Mouse (Mus musculus): ENCODE measurements around the gene Pld5. TPM values are rescaled to one million over a fixed set of nuclear protein-coding genes. Genes with fewer than 3 reads are reported as not detected.

Gene Pld5
- polyA plus RNA-seq, 1 experiment from 2014 or later: 1.6 TPM

DNA sequence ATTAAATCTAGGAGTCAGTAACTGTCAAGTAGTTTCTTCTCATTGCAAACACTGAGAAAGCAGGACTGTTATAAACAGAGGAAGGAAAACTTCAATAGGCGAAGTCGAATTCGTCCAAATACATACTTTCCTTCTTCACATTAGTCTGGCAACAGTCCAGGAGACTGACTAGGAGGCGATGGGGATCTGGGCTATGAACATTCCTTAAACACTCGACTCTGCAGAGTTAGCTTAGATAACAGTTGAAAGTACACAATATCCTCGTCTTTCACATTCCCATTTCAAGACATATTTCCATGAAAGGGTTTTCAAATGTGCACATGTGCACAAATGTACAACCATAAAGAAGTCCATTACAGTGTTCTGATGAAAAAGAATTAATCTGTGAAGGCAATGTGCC, 129.8 kb downstream of the Pld5 start:
- no peaks in the 10 kb centered on the region for H3K9me3 ChIP-seq
- no peak overlapping the region for H3K9ac ChIP-seq
- no peak overlapping the region for H3K4me3 ChIP-seq
- H3K4me1 ChIP-seq: no peaks in the 10 kb centered on the region
- no peaks in the 10 kb centered on the region for H3K36me3 ChIP-seq
- H3K27me3 ChIP-seq: no peaks in the 10 kb centered on the region
- ATAC-seq (ENCODE audit: insufficient number of reproducible peaks, insufficient read depth, low FRiP score, low TSS enrichment): no peak
- H3K27ac ChIP-seq: no peak overlapping the region
- 73% methylated on average over 6 of the region's 6 CpGs for WGBS
- no peak overlapping the region for H3K4me2 ChIP-seq (replicated peaks)

DNA sequence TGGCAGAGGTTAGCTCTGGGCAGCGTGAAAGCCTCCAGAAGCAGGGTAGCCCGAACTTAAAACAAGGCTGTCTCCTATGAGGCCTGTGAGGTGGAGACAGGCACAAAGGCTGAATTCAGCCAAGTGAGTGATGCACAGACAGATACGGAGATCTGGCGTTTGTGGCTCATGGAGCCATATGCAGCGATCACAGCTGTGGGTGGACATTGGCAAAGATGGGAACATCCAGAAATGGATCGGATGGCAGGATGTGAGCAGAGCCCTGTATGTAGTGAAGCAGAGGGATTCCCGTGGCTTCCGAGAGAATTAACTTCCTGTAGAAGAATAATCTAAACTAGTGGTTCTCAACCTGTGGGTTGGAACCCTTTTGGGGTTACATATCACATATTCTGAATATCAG, 140.7 kb downstream of the Pld5 start:
- Histone ChIP-seq H3K27ac (no peak overlapping the region), H3K9ac (no peak overlapping the region), H3K27me3 (no peaks in the 10 kb centered on the region), H3K36me3 (no peaks in the 10 kb centered on the region), H3K4me1 (no peaks in the 10 kb centered on the region), H3K9me3 (no peaks in the 10 kb centered on the region), H3K4me3 (no peak overlapping the region), H3K4me2 (replicated peaks) (no peak overlapping the region)
- 84% methylated on average over 8 of the region's 8 CpGs for WGBS
- no peak for ATAC-seq (ENCODE audit: insufficient number of reproducible peaks, insufficient read depth, low FRiP score, low TSS enrichment)

DNA sequence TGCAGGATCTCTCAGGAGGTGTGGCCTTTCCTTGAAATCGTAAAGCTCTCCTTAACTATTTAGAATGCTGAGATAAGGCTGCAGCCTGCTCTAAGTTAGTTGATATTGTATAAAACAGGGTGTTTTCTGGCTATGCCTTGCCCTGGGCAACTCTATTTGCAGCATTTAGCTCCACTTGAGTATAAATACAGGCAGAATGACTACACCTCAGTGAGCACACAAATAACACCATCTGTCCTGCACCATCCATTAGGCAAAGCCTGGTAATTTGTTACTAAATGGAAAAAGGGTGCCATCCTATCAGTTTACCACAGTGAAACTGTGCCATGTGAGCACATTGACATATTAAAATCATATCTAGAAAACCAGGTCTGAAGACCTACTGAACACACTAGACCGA, 149.3 kb downstream of the Pld5 start:
- H3K36me3 ChIP-seq: no peaks in the 10 kb centered on the region
- H3K4me2 ChIP-seq (replicated peaks): no peak overlapping the region
- H3K9me3 ChIP-seq: no peaks in the 10 kb centered on the region
- no peak for ATAC-seq (ENCODE audit: insufficient number of reproducible peaks, insufficient read depth, low FRiP score, low TSS enrichment)
- no peak overlapping the region for H3K27ac ChIP-seq
- 61% methylated on average over 2 of the region's 2 CpGs for WGBS
- H3K27me3 ChIP-seq: no peaks in the 10 kb centered on the region
- H3K9ac ChIP-seq: no peak overlapping the region
- no peaks in the 10 kb centered on the region for H3K4me1 ChIP-seq
- H3K4me3 ChIP-seq: no peak overlapping the region

DNA sequence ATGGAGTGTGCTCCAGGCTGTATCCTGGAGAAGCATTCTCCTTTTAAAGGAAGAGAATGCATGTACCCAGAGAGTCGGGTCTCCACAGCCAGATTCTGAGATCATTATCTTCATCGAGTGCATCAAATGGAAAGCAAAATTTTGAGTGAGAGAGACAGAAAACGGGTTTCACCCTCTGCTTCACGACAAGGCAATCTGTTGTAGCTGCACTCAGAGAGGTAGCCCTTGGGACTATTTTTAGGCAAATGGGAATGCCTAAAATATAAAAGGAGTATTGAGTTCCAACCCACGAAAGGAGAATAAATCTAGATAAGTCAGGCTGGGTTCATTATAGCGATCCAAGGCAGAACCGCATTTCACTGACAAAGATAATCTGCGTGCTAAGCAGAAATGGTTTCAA, 150.7 kb downstream of the Pld5 start:
- H3K36me3 ChIP-seq: no peaks in the 10 kb centered on the region
- H3K27me3 ChIP-seq: no peaks in the 10 kb centered on the region
- ATAC-seq (ENCODE audit: insufficient number of reproducible peaks, insufficient read depth, low FRiP score, low TSS enrichment): no peak
- no peak overlapping the region for H3K9ac ChIP-seq
- H3K27ac ChIP-seq: no peak overlapping the region
- H3K4me2 ChIP-seq (replicated peaks): no peak overlapping the region
- no peak overlapping the region for H3K4me3 ChIP-seq
- 73% methylated on average over 8 of the region's 8 CpGs for WGBS
- no peaks in the 10 kb centered on the region for H3K9me3 ChIP-seq
- H3K4me1 ChIP-seq: no peaks in the 10 kb centered on the region

DNA sequence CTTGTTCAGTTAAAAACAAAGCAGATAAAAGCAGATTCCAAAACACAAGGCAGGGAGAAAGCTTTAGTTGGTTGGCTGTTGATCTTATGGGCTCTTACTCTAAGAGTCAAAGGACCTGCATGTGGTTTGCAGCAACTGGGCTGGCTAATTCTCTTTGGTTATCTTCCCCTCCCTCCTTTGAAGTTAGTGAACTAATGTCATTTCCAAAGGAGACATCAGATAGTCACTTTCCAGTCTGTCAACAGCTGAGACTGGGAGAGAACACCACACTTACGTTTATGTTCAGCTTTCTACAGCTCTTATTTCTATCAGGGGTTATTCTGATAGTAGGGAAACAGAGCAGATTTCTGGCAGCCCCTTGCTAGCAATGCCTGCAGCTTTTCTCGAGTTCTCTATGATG, 151.3 kb downstream of the Pld5 start:
- no peaks in the 10 kb centered on the region for H3K9me3 ChIP-seq
- no peaks in the 10 kb centered on the region for H3K36me3 ChIP-seq
- no peak overlapping the region for H3K4me2 ChIP-seq (replicated peaks)
- H3K4me3 ChIP-seq: no peak overlapping the region
- no peak overlapping the region for H3K27ac ChIP-seq
- WGBS: 63% methylated on average over 2 of the region's 2 CpGs
- no peaks in the 10 kb centered on the region for H3K4me1 ChIP-seq
- no peaks in the 10 kb centered on the region for H3K27me3 ChIP-seq
- ATAC-seq (ENCODE audit: insufficient number of reproducible peaks, insufficient read depth, low FRiP score, low TSS enrichment): no peak
- no peak overlapping the region for H3K9ac ChIP-seq

DNA sequence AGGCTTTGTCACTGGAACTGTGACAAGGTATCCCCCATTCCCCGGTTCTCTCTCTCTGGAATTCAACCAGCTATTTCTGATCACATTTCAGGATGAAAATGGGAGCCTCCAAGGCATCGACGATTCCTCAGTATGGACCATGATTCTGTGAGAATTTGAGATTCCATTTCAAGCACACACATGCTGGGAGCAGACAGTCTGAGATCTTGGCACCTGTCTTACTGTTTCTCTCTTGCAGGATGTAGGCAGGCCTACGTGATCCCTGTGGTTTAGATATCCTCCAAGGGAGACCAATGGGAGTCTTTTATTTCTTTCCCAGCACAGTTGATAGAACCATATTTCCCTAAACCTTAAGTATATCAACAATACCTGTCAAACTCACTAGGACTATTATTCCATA, 159.5 kb downstream of the Pld5 start:
- Histone ChIP-seq H3K9me3 (no peaks in the 10 kb centered on the region), H3K4me1 (no peaks in the 10 kb centered on the region), H3K27ac (no peak overlapping the region), H3K4me2 (replicated peaks) (no peak overlapping the region), H3K9ac (no peak overlapping the region), H3K4me3 (no peak overlapping the region), H3K27me3 (no peaks in the 10 kb centered on the region), H3K36me3 (no peaks in the 10 kb centered on the region)
- 92% methylated on average over 4 of the region's 4 CpGs for WGBS
- ATAC-seq (ENCODE audit: insufficient number of reproducible peaks, insufficient read depth, low FRiP score, low TSS enrichment): no peak

DNA sequence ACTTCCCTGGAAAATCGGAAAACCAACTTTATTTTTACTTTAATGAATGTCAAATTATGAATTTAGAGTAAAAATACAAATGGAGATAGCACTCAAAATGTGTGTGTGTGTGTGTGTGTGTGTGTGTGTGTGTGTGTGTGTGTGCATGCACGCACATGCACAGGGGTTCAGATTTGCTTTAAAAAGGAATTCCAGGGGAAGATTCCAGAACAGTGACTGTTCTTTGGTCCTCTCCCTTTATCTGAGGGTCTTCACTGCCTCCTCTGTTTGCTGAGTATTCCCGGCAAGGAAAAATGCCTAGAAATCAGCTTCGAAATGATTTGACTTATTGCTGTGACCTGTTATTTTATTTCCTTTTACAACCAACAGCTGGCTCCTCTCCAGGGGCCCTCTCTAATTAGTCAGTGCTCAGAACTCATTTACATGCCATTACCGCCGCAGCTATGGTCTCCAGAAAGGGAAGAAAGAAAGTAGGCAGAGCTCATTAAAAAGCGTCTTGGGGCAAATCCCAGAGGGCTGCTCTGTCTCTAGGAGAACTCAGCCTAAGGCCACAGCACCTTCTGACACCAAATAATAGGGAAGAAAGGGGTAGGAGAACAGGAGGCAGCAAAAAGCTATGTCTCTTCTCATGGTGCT, 176.3 kb downstream of the Pld5 start:
- no peak overlapping the region for H3K27ac ChIP-seq
- 28% methylated on average over 7 of the region's 7 CpGs for WGBS
- ATAC-seq (ENCODE audit: insufficient number of reproducible peaks, insufficient read depth, low FRiP score, low TSS enrichment): no peak
- no peak overlapping the region for H3K4me2 ChIP-seq (replicated peaks)
- no peaks in the 10 kb centered on the region for H3K4me1 ChIP-seq
- no peaks in the 10 kb centered on the region for H3K36me3 ChIP-seq
- H3K9ac ChIP-seq: no peak overlapping the region
- no peaks in the 10 kb centered on the region for H3K27me3 ChIP-seq
- no peaks in the 10 kb centered on the region for H3K9me3 ChIP-seq
- H3K4me3 ChIP-seq: no peak overlapping the region

DNA sequence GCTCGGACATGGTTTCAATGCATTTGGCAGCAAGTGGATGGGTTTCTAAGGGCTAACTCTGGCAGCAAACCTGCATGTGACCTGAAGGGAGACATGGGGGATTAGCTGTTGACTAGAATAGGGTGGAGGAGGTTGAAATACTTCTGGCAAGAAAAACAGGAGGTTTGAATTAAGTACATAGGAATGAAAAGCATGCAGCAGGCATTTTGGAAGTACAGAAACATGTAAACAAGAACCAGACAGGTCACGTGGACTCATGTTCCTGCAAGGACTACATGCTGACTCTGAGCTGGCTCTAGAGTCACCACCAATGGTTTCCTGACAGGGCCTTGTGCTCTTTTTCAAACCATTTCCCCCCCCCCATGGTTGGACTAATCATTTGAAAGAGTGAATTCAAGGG, 183.0 kb downstream of the Pld5 start:
- H3K27ac ChIP-seq: 0 out of 2 replicates have a peak overlapping the region, but pooled peaks have one; percentile 50
- WGBS: 43% methylated on average over 2 of the region's 2 CpGs

DNA sequence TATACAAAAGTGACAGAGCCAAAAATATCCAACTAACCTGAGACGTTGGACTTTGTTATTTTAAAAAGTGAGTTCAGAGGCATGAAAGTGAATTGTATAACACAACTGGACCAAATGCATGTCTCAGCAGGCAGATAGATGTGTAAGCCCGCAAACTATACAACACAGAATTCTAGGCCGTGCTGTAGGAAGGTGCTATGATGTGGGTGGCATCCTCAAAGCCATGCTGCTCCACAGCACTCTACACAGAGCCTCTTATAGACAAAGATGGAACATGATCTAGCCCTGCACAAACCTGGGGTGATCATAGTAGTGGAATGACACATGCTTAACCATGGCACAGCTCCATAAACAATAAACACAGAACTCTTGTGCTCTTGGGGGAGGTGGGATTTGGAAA, 185.7 kb downstream of the Pld5 start:
- WGBS: 82% methylated on average over 3 of the region's 3 CpGs
- Histone ChIP-seq H3K27ac (no peak overlapping the region), H3K4me1 (peaks cover 8% of the 10 kb centered on the region; the same call in 1 of the 2 replicates), H3K9ac (no peak overlapping the region), H3K4me3 (no peak overlapping the region), H3K9me3 (no peaks in the 10 kb centered on the region), H3K27me3 (no peaks in the 10 kb centered on the region), H3K36me3 (no peaks in the 10 kb centered on the region), H3K4me2 (replicated peaks) (no peak overlapping the region)
- ATAC-seq (ENCODE audit: insufficient number of reproducible peaks, insufficient read depth, low FRiP score, low TSS enrichment): no peak

More for the DNA sequence above, 183.0 kb downstream of the Pld5 start:
- Histone ChIP-seq H3K4me2 (replicated peaks) (no peak overlapping the region), H3K9me3 (no peaks in the 10 kb centered on the region), H3K4me3 (no peak overlapping the region), H3K36me3 (no peaks in the 10 kb centered on the region), H3K4me1 (peaks cover 8% of the 10 kb centered on the region; the same call in 1 of the 2 replicates), H3K27me3 (no peaks in the 10 kb centered on the region), H3K9ac (no peak overlapping the region)
- peak; percentile 65; the same call in 1 of the 2 replicates for ATAC-seq (ENCODE audit: insufficient number of reproducible peaks, insufficient read depth, low FRiP score, low TSS enrichment)

DNA sequence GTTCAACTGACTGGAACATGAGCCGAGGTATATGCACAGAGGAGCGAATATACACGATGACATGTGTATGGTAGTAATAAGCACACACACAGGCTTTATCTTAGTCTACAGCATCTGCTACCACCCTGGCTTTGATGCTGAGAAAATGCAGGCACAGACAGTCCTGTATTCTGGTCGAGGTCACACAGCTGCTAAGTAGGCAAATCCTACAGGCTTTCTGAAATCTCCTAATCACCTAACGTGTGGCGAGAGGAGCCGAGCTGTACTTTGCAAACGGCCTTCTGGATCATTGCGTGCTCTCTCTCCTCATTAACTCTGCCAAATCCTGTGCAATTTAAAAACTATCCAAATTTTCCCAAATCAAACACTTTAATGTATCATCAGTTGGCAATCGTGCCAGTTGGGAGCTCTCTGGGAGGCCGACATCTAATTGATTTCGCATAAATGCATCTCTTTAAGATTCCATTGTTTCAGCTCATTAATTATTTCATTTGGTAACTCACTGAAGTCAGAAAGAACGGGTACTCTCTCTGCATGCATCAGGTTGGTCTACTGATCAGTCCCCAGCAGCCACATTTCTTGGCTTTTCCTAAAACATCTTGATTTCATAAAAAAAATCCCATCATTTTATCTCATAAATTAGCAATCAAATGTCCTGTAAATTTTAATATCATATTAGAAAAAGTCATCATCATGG, 189.0 kb downstream of the Pld5 start:
- no peak overlapping the region for H3K4me2 ChIP-seq (replicated peaks)
- no peak overlapping the region for H3K27ac ChIP-seq
- H3K9ac ChIP-seq: no peak overlapping the region
- ATAC-seq (ENCODE audit: insufficient number of reproducible peaks, insufficient read depth, low FRiP score, low TSS enrichment): no peak
- H3K9me3 ChIP-seq: no peaks in the 10 kb centered on the region
- H3K27me3 ChIP-seq: no peaks in the 10 kb centered on the region
- no peak overlapping the region for H3K4me3 ChIP-seq
- 82% methylated on average over 13 of the region's 13 CpGs for WGBS
- H3K4me1 ChIP-seq: peaks cover 6% of the 10 kb centered on the region; the same call in 1 of the 2 replicates
- H3K36me3 ChIP-seq: no peaks in the 10 kb centered on the region

DNA sequence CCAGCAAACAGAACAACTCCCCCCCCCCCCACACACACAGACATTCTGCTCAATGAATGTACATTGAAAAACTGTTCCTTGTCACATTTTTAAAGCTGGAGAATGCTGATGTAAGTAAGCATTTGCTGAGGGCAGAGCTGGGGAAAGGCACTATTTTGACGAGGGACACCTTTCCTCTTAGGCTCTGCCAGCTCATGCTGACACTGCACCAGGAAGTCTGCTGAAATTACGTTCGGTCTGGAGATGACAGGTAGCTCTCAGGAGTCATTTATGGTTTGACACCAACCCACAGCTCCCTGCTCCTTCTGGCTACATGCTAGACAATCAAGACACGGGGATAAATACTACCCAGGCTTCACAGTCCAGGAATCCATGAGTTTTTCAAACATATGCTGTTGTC, 192.8 kb downstream of the Pld5 start:
- no peak for ATAC-seq (ENCODE audit: insufficient number of reproducible peaks, insufficient read depth, low FRiP score, low TSS enrichment)
- no peak overlapping the region for H3K9ac ChIP-seq
- H3K27ac ChIP-seq: no peak overlapping the region
- no peaks in the 10 kb centered on the region for H3K36me3 ChIP-seq
- WGBS: 48% methylated on average over 4 of the region's 4 CpGs
- no peaks in the 10 kb centered on the region for H3K27me3 ChIP-seq
- H3K4me3 ChIP-seq: no peak overlapping the region
- no peaks in the 10 kb centered on the region for H3K9me3 ChIP-seq
- no peak overlapping the region for H3K4me2 ChIP-seq (replicated peaks)
- H3K4me1 ChIP-seq: peaks cover 6% of the 10 kb centered on the region; the same call in 1 of the 2 replicates

DNA sequence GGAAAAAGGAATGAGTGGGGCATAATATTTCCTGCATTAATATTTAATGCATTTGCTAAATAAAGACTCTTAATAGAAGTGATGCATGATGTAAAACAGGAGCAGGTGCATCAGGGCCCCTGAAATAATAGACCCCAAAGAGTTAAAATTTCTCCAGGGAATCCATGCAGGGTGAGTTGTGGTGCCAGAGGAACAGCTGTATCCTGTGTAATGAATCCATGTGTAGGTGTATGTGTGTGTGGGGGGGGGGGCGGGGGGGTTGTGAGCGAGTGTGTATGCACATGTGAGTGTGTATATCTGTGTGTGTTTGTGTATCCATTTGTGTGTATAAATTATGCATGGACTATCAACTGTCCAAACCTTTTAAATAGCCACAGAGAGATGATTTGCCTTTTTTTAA, 194.1 kb downstream of the Pld5 start:
- H3K4me3 ChIP-seq: no peak overlapping the region
- peaks cover 6% of the 10 kb centered on the region; the same call in 1 of the 2 replicates for H3K4me1 ChIP-seq
- H3K27me3 ChIP-seq: no peaks in the 10 kb centered on the region
- no peak overlapping the region for H3K9ac ChIP-seq
- H3K36me3 ChIP-seq: no peaks in the 10 kb centered on the region
- 66% methylated on average over 2 of the region's 2 CpGs for WGBS
- no peak for ATAC-seq (ENCODE audit: insufficient number of reproducible peaks, insufficient read depth, low FRiP score, low TSS enrichment)
- no peak overlapping the region for H3K27ac ChIP-seq
- H3K4me2 ChIP-seq (replicated peaks): no peak overlapping the region
- H3K9me3 ChIP-seq: no peaks in the 10 kb centered on the region

All from embryonic facial prominence, embryonic 12.5 days (tissue).